Mouse (Mus musculus) forebrain, embryonic 13.5 days (tissue): ENCODE results near the gene Gm29776. TPM values are rescaled to one million over a fixed set of nuclear protein-coding genes. Genes with fewer than 3 reads are reported as not detected.

Source experiments
- ATAC-seq: fragments of 200-750 bp; cut with Nextera tagmentation; 2 replicates; pipeline ENCODE4 v1.8.0; 2017
- H3K27ac ChIP-seq: fragments of 300-500 bp; sonication (generic); 2 replicates; pipeline ENCODE4 v1.5.1; 2015; ENCODE audit warnings: inconsistent platforms, mild to moderate bottlenecking, moderate library complexity
- H3K27me3 ChIP-seq: fragments of 300-500 bp; sonication (generic); 2 replicates; pipeline ENCODE4 v1.6.1; 2015; ENCODE audit warnings: mild to moderate bottlenecking, inconsistent platforms
- H3K36me3 ChIP-seq: fragments of 300-500 bp; sonication (generic); 2 replicates; pipeline ENCODE4 v1.6.1; 2015; ENCODE audit warnings: mild to moderate bottlenecking, inconsistent platforms; ENCODE audit not compliant: poor library complexity, severe bottlenecking
- H3K4me1 ChIP-seq: fragments of 300-500 bp; sonication (generic); 2 replicates; pipeline ENCODE4 v1.6.1; 2015; ENCODE audit warnings: inconsistent platforms
- H3K4me2 ChIP-seq: fragments of 300-500 bp; sonication (generic); 2 replicates; pipeline ENCODE4 v1.6.1; 2015; ENCODE audit warnings: inconsistent platforms, mild to moderate bottlenecking, moderate library complexity
- H3K4me3 ChIP-seq: fragments of 300-500 bp; sonication (generic); 2 replicates; pipeline ENCODE4 v1.5.1; 2015; ENCODE audit warnings: mild to moderate bottlenecking, inconsistent platforms
- H3K9ac ChIP-seq: fragments of 300-500 bp; sonication (generic); 2 replicates; pipeline ENCODE4 v1.6.1; 2015; ENCODE audit warnings: mild to moderate bottlenecking, inconsistent platforms
- H3K9me3 ChIP-seq: fragments of 300-500 bp; sonication (generic); replicated peaks from 2 replicates; pipeline ENCODE4 v1.6.1; 2016; ENCODE audit warnings: inconsistent platforms
- WGBS: fragments of 180-500 bp; shearing (Covaris S2); methylation state at CpG from one replicate; pipeline ENCODE4 v1.1.7; 2015; 5-methylcytosine and 5-hydroxymethylcytosine counted together
- polyA plus RNA-seq: library from polyadenylated mRNA; unstranded; fragments of >200 nt; fragmentation: Nextera tagmentation; extraction: Ambion mirVana; gene quantifications from 2 replicates; pipeline ENCODE4 v1.2.1, GENCODE M21; 2015

Gm29776 gene
- polyA plus RNA-seq: 0.15 TPM in 1 of 2 replicates, not detected in the other

GRCm38 (mm10) chr14:54698733-54699132 is at the start of gene Gm29776:
TSS of gene Gm29776 (minus strand) at chr14:54698833.
- H3K9me3 ChIP-seq: no peaks in the 10 kb centered on the region
- H3K9ac ChIP-seq: no peak within 1 kb of the TSS
- H3K4me3 ChIP-seq: no peak within 1 kb of the TSS
- 72% methylated on average over 4 of the region's 4 CpGs for WGBS
- peaks cover 4% of the 10 kb centered on the region; the same call in 1 of the 2 replicates for H3K36me3 ChIP-seq
- no peak within 1 kb of the TSS for H3K27ac ChIP-seq
- H3K4me1 ChIP-seq: no peaks in the 10 kb centered on the region
- H3K27me3 ChIP-seq: peaks cover 10% of the 10 kb centered on the region; the same call in 1 of the 2 replicates
- no peak for ATAC-seq
- H3K4me2 ChIP-seq: no peak within 1 kb of the TSS

- no peak overlapping the region for H3K27ac ChIP-seq
- H3K4me2 ChIP-seq: no peak overlapping the region
- no peak overlapping the region for H3K4me3 ChIP-seq
- no peaks in the 10 kb centered on the region for H3K9me3 ChIP-seq
- ATAC-seq: no peak
- no peaks in the 10 kb centered on the region for H3K36me3 ChIP-seq
- 93% methylated on average over 9 of the region's 9 CpGs for WGBS
- H3K4me1 ChIP-seq: no peaks in the 10 kb centered on the region
- no peaks in the 10 kb centered on the region for H3K27me3 ChIP-seq
- no peak overlapping the region for H3K9ac ChIP-seq
Measured at GRCm38 (mm10) chr14:54746038-54746437, 47.4 kb upstream of the Gm29776 start.

- Histone ChIP-seq H3K9me3 (no peaks in the 10 kb centered on the region), H3K27ac (no peak overlapping the region), H3K4me2 (no peak overlapping the region), H3K4me1 (no peaks in the 10 kb centered on the region), H3K9ac (no peak overlapping the region), H3K4me3 (no peak overlapping the region), H3K36me3 (no peaks in the 10 kb centered on the region), H3K27me3 (no peaks in the 10 kb centered on the region)
- ATAC-seq: no peak
- WGBS: 82% methylated on average over 8 of the region's 8 CpGs
Measured at GRCm38 (mm10) chr14:54744473-54744872, 45.8 kb upstream of the Gm29776 start.

GRCm38 (mm10) chr14:54742375-54742774 is 43.7 kb upstream of the Gm29776 start:
- ATAC-seq: no peak
- no peaks in the 10 kb centered on the region for H3K36me3 ChIP-seq
- 0 out of 2 replicates have a peak, but pooled peaks cover 1% of the 10 kb centered on the region for H3K4me1 ChIP-seq
- H3K4me2 ChIP-seq: no peak overlapping the region
- no peaks in the 10 kb centered on the region for H3K27me3 ChIP-seq
- no peak overlapping the region for H3K4me3 ChIP-seq
- WGBS: 89% methylated on average over 2 of the region's 2 CpGs
- H3K27ac ChIP-seq: no peak overlapping the region
- H3K9ac ChIP-seq: no peak overlapping the region
- H3K9me3 ChIP-seq: no peaks in the 10 kb centered on the region

- H3K27ac ChIP-seq: no peak overlapping the region
- no peak overlapping the region for H3K4me3 ChIP-seq
- H3K4me1 ChIP-seq: peaks cover 7% of the 10 kb centered on the region; the same call in 1 of the 2 replicates
- ATAC-seq: no peak
- no peaks in the 10 kb centered on the region for H3K9me3 ChIP-seq
- WGBS: 87% methylated on average over 6 of the region's 6 CpGs
- no peaks in the 10 kb centered on the region for H3K36me3 ChIP-seq
- no peak overlapping the region for H3K9ac ChIP-seq
- H3K4me2 ChIP-seq: no peak overlapping the region
- H3K27me3 ChIP-seq: no peaks in the 10 kb centered on the region
Measured at GRCm38 (mm10) chr14:54741721-54742120, 43.1 kb upstream of the Gm29776 start.

GRCm38 (mm10) chr14:54737634-54738033 is 39.0 kb upstream of the Gm29776 start:
- Histone ChIP-seq H3K9me3 (no peaks in the 10 kb centered on the region), H3K27ac (no peak overlapping the region), H3K36me3 (no peaks in the 10 kb centered on the region), H3K4me1 (peaks cover 10% of the 10 kb centered on the region; the same call in 1 of the 2 replicates), H3K4me2 (no peak overlapping the region), H3K4me3 (no peak overlapping the region), H3K27me3 (no peaks in the 10 kb centered on the region), H3K9ac (no peak overlapping the region)
- ATAC-seq: no peak
- 44% methylated on average over 10 of the region's 10 CpGs for WGBS

GRCm38 (mm10) chr14:54736555-54737552 is 38.2 kb upstream of the Gm29776 start:
- Histone ChIP-seq H3K4me3 (no peak overlapping the region), H3K36me3 (no peaks in the 10 kb centered on the region), H3K4me2 (no peak overlapping the region), H3K9me3 (no peaks in the 10 kb centered on the region), H3K27me3 (no peaks in the 10 kb centered on the region), H3K27ac (peak overlapping the region; percentile 40; the same call in 1 of the 2 replicates), H3K9ac (no peak overlapping the region), H3K4me1 (peaks cover 10% of the 10 kb centered on the region; the same call in 1 of the 2 replicates)
- 49% methylated on average over 14 of the region's 14 CpGs for WGBS
- 0 out of 2 replicates have a peak, but pooled peaks have one; percentile 48 for ATAC-seq

- H3K4me3 ChIP-seq: no peak overlapping the region
- no peak for ATAC-seq
- no peaks in the 10 kb centered on the region for H3K27me3 ChIP-seq
- no peak overlapping the region for H3K4me2 ChIP-seq
- H3K36me3 ChIP-seq: no peaks in the 10 kb centered on the region
- no peak overlapping the region for H3K27ac ChIP-seq
- peaks cover 10% of the 10 kb centered on the region; the same call in 1 of the 2 replicates for H3K4me1 ChIP-seq
- 91% methylated on average over 4 of the region's 4 CpGs for WGBS
- H3K9ac ChIP-seq: no peak overlapping the region
- no peaks in the 10 kb centered on the region for H3K9me3 ChIP-seq
Measured at GRCm38 (mm10) chr14:54735221-54735620, 36.6 kb upstream of the Gm29776 start.

- no peak overlapping the region for H3K9ac ChIP-seq
- peaks cover 10% of the 10 kb centered on the region; the same call in 1 of the 2 replicates for H3K4me1 ChIP-seq
- 81% methylated on average over 4 of the region's 4 CpGs for WGBS
Measured at GRCm38 (mm10) chr14:54734004-54734403, 35.4 kb upstream of the Gm29776 start.

GRCm38 (mm10) chr14:54732206-54732605 is 33.6 kb upstream of the Gm29776 start:
- Histone ChIP-seq H3K4me3 (no peak overlapping the region), H3K36me3 (no peaks in the 10 kb centered on the region), H3K9me3 (no peaks in the 10 kb centered on the region), H3K4me2 (no peak overlapping the region), H3K4me1 (peaks cover 6% of the 10 kb centered on the region; the same call in 1 of the 2 replicates), H3K27me3 (no peaks in the 10 kb centered on the region), H3K27ac (no peak overlapping the region), H3K9ac (no peak overlapping the region)
- 90% methylated on average over 8 of the region's 8 CpGs for WGBS
- no peak for ATAC-seq

More at GRCm38 (mm10) chr14:54734004-54734403, 35.4 kb upstream of the Gm29776 start:
- no peaks in the 10 kb centered on the region for H3K36me3 ChIP-seq
- H3K9me3 ChIP-seq: no peaks in the 10 kb centered on the region
- no peak overlapping the region for H3K27ac ChIP-seq
- no peaks in the 10 kb centered on the region for H3K27me3 ChIP-seq
- no peak overlapping the region for H3K4me2 ChIP-seq
- no peak overlapping the region for H3K4me3 ChIP-seq
- no peak for ATAC-seq

- H3K27ac ChIP-seq: peak overlapping the region; percentile 7; the same call in 1 of the 2 replicates
- H3K27me3 ChIP-seq: no peaks in the 10 kb centered on the region
- H3K4me1 ChIP-seq: no peaks in the 10 kb centered on the region
- no peaks in the 10 kb centered on the region for H3K9me3 ChIP-seq
- ATAC-seq: no peak
- H3K4me2 ChIP-seq: no peak overlapping the region
- 89% methylated on average over 6 of the region's 6 CpGs for whole genome bisulfite sequencing
- H3K9ac ChIP-seq: no peak overlapping the region
- no peak overlapping the region for H3K4me3 ChIP-seq
- no peaks in the 10 kb centered on the region for H3K36me3 ChIP-seq
Measured at GRCm38 (mm10) chr14:54730305-54730704, 31.7 kb upstream of the Gm29776 start.
